Mouse (Mus musculus): ENCODE results near the gene Trp53tg5. TPM values are rescaled to one million over a fixed set of nuclear protein-coding genes. Genes with fewer than 3 reads are reported as not detected.

Gene Trp53tg5
- total and polyA plus RNA-seq, 3 experiments = not detected

DNA sequence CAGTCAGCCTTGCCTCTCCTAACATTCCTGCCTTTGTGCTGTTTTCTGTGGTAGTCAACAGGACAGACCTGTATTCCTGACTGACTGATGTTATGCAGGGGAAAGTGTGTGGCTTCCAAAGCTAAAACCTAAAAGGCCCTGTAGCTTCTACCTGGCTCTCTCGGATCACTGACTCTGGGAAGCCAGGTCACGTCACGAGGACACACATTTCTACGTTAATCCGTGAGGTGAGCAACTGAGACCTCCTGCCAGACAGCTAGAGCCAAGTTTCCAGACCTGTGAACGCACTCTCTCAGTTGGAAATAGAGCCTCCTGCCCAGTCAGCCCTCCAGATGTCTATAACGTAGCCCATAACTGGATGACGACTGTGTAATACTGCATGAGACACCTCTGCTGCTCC lies 51.5 kb downstream of the Trp53tg5 start:
- H3K9me3 ChIP-seq (replicated peaks; ENCODE audit: low read length) = peaks cover 5% of the 10 kb centered on the region
- no peak overlapping the region for H3K4me2 ChIP-seq (ENCODE audit: insufficient read depth, low read depth, poor library complexity, severe bottlenecking)
- H3K4me1 ChIP-seq (ENCODE audit: control insufficient read depth in 1 of 2, insufficient read depth in 2 of 2) = peaks cover 20 to 55% of the 10 kb centered on the region in 2 experiments
- H3K36me3 ChIP-seq (replicated peaks in 1 of 2; ENCODE audit: control insufficient read depth in 1 of 2, insufficient read depth in 1 of 2, low read length in 1 of 2) = peaks cover 22 to 32% of the 10 kb centered on the region in 2 experiments
- no peak for DNase-seq (ENCODE audit: extremely low read depth)
- peak overlapping the region; percentile 89 for H3K27ac ChIP-seq (ENCODE audit: insufficient read depth, low read depth)
- in situ Hi-C loops (cut with MboI; ENCODE audit: low pct_ligation_motif_present, low pct_unique_long_range_greater_than_20kb, low sequenced_read_pairs) (loop anchor here (5.0 to 25.0 kb wide), 2 partner anchors 35 to 315 kb away; partner anchors contain the start of genes Dnttip1, Sys1 and Wfdc3), dilution Hi-C loops (cut with MboI; ENCODE audit: extremely low pct_ligation_motif_present, extremely low pct_unique_long_range_greater_than_20kb, low sequenced_read_pairs) (no loop called here)
- H3K4me3 ChIP-seq (replicated peaks in 1 of 3; ENCODE audit: low read depth in 2 of 3, low read length in 2 of 3, poor library complexity in 1 of 3) = no peak overlapping the region
- H3K9ac ChIP-seq (ENCODE audit: insufficient read depth, low read depth) = no peak overlapping the region
- no peaks in the 10 kb centered on the region for H3K79me2 ChIP-seq (replicated peaks; ENCODE audit: control insufficient read depth, extremely low read depth, insufficient read depth, poor library complexity, severe bottlenecking)
- TF ChIP-seq IRF4 (IDR thresholded peaks at IDR 0.05; ENCODE audit: low read depth, low read length) (no peak), TCF12 (IDR thresholded peaks at IDR 0.05; ENCODE audit: low read depth, low read length) (no peak), ELF1 (IDR thresholded peaks at IDR 0.05; ENCODE audit: low read depth, low read length) (no peak), PAX5 (IDR thresholded peaks at IDR 0.05; ENCODE audit: low read length) (no peak), HCFC1 (IDR thresholded peaks at IDR 0.05; ENCODE audit: low read depth, low read length) (no peak), ZNF384 (IDR thresholded peaks at IDR 0.05; ENCODE audit: low read depth, low read length) (no peak), ZMIZ1 (IDR thresholded peaks at IDR 0.05; ENCODE audit: low read depth, low read length) (no peak), ETS1 (conservative IDR thresholded peaks at IDR 0.05; ENCODE audit: low read depth, low read length) (no peak), TBP (conservative IDR thresholded peaks at IDR 0.05; ENCODE audit: low read depth, low read length) (no peak), MAZ (IDR thresholded peaks at IDR 0.05; ENCODE audit: low read depth, low read length) (no peak), JUND (conservative IDR thresholded peaks at IDR 0.05; ENCODE audit: low read depth, low read length) (no peak), ZC3H11A (IDR thresholded peaks at IDR 0.05; ENCODE audit: low read depth, low read length) (no peak), MAX (IDR thresholded peaks at IDR 0.05; ENCODE audit: low read length) (no peak)
- H3K27me3 ChIP-seq (replicated peaks) = no peaks in the 10 kb centered on the region

- peaks cover 20 to 55% of the 10 kb centered on the region in 2 experiments for H3K4me1 ChIP-seq (ENCODE audit: control insufficient read depth in 1 of 2, insufficient read depth in 2 of 2)
- H3K27ac ChIP-seq (ENCODE audit: insufficient read depth, low read depth) = no peak overlapping the region
- in situ Hi-C loops (cut with MboI; ENCODE audit: low pct_ligation_motif_present, low pct_unique_long_range_greater_than_20kb, low sequenced_read_pairs) = loop anchor here (5.0 to 25.0 kb wide), 2 partner anchors 36 to 316 kb away; partner anchors contain the start of genes Dnttip1, Sys1 and Wfdc3
- peaks cover 5% of the 10 kb centered on the region for H3K9me3 ChIP-seq (replicated peaks; ENCODE audit: low read length)
- no peak for DNase-seq (ENCODE audit: extremely low read depth)
- H3K36me3 ChIP-seq (replicated peaks in 1 of 2; ENCODE audit: control insufficient read depth in 1 of 2, insufficient read depth in 1 of 2, low read length in 1 of 2) = peaks cover 15 to 26% of the 10 kb centered on the region in 2 experiments
- H3K4me3 ChIP-seq (replicated peaks in 1 of 3; ENCODE audit: low read depth in 2 of 3, low read length in 2 of 3, poor library complexity in 1 of 3) = no peak overlapping the region
- H3K27me3 ChIP-seq (replicated peaks) = no peaks in the 10 kb centered on the region
- no peak overlapping the region for H3K4me2 ChIP-seq (ENCODE audit: insufficient read depth, low read depth, poor library complexity, severe bottlenecking)
- no peak overlapping the region for H3K9ac ChIP-seq (ENCODE audit: insufficient read depth, low read depth)
- dilution Hi-C loops (cut with MboI; ENCODE audit: extremely low pct_ligation_motif_present, extremely low pct_unique_long_range_greater_than_20kb, low sequenced_read_pairs) = no loop called here
- TF ChIP-seq MAZ (IDR thresholded peaks at IDR 0.05; ENCODE audit: low read depth, low read length) = no peak
- TF ChIP-seq MAX (IDR thresholded peaks at IDR 0.05; ENCODE audit: low read length) = no peak
- no peak for TF ChIP-seq KAT2A (IDR thresholded peaks at IDR 0.05; ENCODE audit: insufficient replicate concordance, low read length)
- no peaks in the 10 kb centered on the region for H3K79me2 ChIP-seq (replicated peaks; ENCODE audit: control insufficient read depth, extremely low read depth, insufficient read depth, poor library complexity, severe bottlenecking)
These were observed 52.2 kb downstream of the Trp53tg5 start for GRCm38 (mm10) chr2:164421306-164421705.

Other genes with a start within 250 kb of the Trp53tg5 start
Only the 20 nearest of the 27 such genes appear.
- not detected in 2 replicates for gene Svs3a, start 184.5 kb downstream of the Trp53tg5 start, total RNA-seq (2012; rRNA removed)
- gene Svs3a, start 184.5 kb downstream of the Trp53tg5 start, total RNA-seq (2014; rRNA removed) = not detected in 2 replicates
- gene Svs3a, start 184.5 kb downstream of the Trp53tg5 start, polyA plus RNA-seq (2012; ENCODE audit: insufficient read length, low read depth) = not detected in 2 replicates
- not detected in 2 replicates for gene Svs6, start 157.0 kb downstream of the Trp53tg5 start, total RNA-seq (2012; rRNA removed)
- not detected in 2 replicates for gene Svs6, start 157.0 kb downstream of the Trp53tg5 start, total RNA-seq (2014; rRNA removed)
- gene Svs6, start 157.0 kb downstream of the Trp53tg5 start, polyA plus RNA-seq (2012; ENCODE audit: insufficient read length, low read depth) = not detected in 2 replicates
- not detected in 2 replicates for gene Svs5, start 141.0 kb downstream of the Trp53tg5 start, total RNA-seq (2012; rRNA removed)
- not detected in 2 replicates for gene Svs5, start 141.0 kb downstream of the Trp53tg5 start, total RNA-seq (2014; rRNA removed)
- not detected in 2 replicates for gene Svs5, start 141.0 kb downstream of the Trp53tg5 start, polyA plus RNA-seq (2012; ENCODE audit: insufficient read length, low read depth)
- 1.2 and 2.7 TPM in 2 replicates for gene Slpi, start 84.6 kb downstream of the Trp53tg5 start, total RNA-seq (2012; rRNA removed)
- 0.38 and 0.53 TPM in 2 replicates for gene Slpi, start 84.6 kb downstream of the Trp53tg5 start, total RNA-seq (2014; rRNA removed)
- 0.71 and 1.0 TPM in 2 replicates for gene Slpi, start 84.6 kb downstream of the Trp53tg5 start, polyA plus RNA-seq (2012; ENCODE audit: insufficient read length, low read depth)
- 0.08 TPM in 1 of 2 replicates, not detected in the other for gene Rbpjl, start 70.6 kb downstream of the Trp53tg5 start, total RNA-seq (2012; rRNA removed)
- gene Rbpjl, start 70.6 kb downstream of the Trp53tg5 start, total RNA-seq (2014; rRNA removed) = not detected in 2 replicates
- gene Rbpjl, start 70.6 kb downstream of the Trp53tg5 start, polyA plus RNA-seq (2012; ENCODE audit: insufficient read length, low read depth) = not detected in 2 replicates
- gene Matn4, start 68.6 kb downstream of the Trp53tg5 start, total RNA-seq (2012; rRNA removed) = not detected in 2 replicates
- gene Matn4, start 68.6 kb downstream of the Trp53tg5 start, total RNA-seq (2014; rRNA removed) = not detected in 2 replicates
- not detected in 2 replicates for gene Matn4, start 68.6 kb downstream of the Trp53tg5 start, polyA plus RNA-seq (2012; ENCODE audit: insufficient read length, low read depth)
- gene Sdc4, start 29.8 kb downstream of the Trp53tg5 start, total RNA-seq (2012; rRNA removed) = 63.9 and 69.9 TPM in 2 replicates
- gene Sdc4, start 29.8 kb downstream of the Trp53tg5 start, total RNA-seq (2014; rRNA removed) = 53.4 and 59.8 TPM in 2 replicates
- 36.4 and 46.6 TPM in 2 replicates for gene Sdc4, start 29.8 kb downstream of the Trp53tg5 start, polyA plus RNA-seq (2012; ENCODE audit: insufficient read length, low read depth)
- 58.5 and 59.7 TPM in 2 replicates for gene Sys1, start 16.8 kb downstream of the Trp53tg5 start, total RNA-seq (2012; rRNA removed)
- 41.8 and 46.6 TPM in 2 replicates for gene Sys1, start 16.8 kb downstream of the Trp53tg5 start, total RNA-seq (2014; rRNA removed)
- 46.5 and 57.4 TPM in 2 replicates for gene Sys1, start 16.8 kb downstream of the Trp53tg5 start, polyA plus RNA-seq (2012; ENCODE audit: insufficient read length, low read depth)
- gene Gm20458, start 12.8 kb downstream of the Trp53tg5 start, total RNA-seq (2012; rRNA removed) = 0.88 and 1.1 TPM in 2 replicates
- 0.74 TPM in 1 of 2 replicates, not detected in the other for gene Gm20458, start 12.8 kb downstream of the Trp53tg5 start, total RNA-seq (2014; rRNA removed)
- gene Gm20458, start 12.8 kb downstream of the Trp53tg5 start, polyA plus RNA-seq (2012; ENCODE audit: insufficient read length, low read depth) = 0.31 and 1.2 TPM in 2 replicates
- 1.6 and 5.7 TPM in 2 replicates for gene Dbndd2, start 12.4 kb upstream of the Trp53tg5 start, total RNA-seq (2012; rRNA removed)
- gene Dbndd2, start 12.4 kb upstream of the Trp53tg5 start, total RNA-seq (2014; rRNA removed) = 0.61 TPM in 1 of 2 replicates, not detected in the other
- 0.31 and 0.53 TPM in 2 replicates for gene Dbndd2, start 12.4 kb upstream of the Trp53tg5 start, polyA plus RNA-seq (2012; ENCODE audit: insufficient read length, low read depth)
- gene Pigt, start 23.8 kb upstream of the Trp53tg5 start, total RNA-seq (2012; rRNA removed) = 36.8 and 39.2 TPM in 2 replicates
- 12.4 and 14.0 TPM in 2 replicates for gene Pigt, start 23.8 kb upstream of the Trp53tg5 start, total RNA-seq (2014; rRNA removed)
- gene Pigt, start 23.8 kb upstream of the Trp53tg5 start, polyA plus RNA-seq (2012; ENCODE audit: insufficient read length, low read depth) = 66.2 and 91.8 TPM in 2 replicates
- not detected in 2 replicates for gene Wfdc2, start 88.7 kb upstream of the Trp53tg5 start, total RNA-seq (2012; rRNA removed)
- not detected in 2 replicates for gene Wfdc2, start 88.7 kb upstream of the Trp53tg5 start, total RNA-seq (2014; rRNA removed)
- not detected in 2 replicates for gene Wfdc2, start 88.7 kb upstream of the Trp53tg5 start, polyA plus RNA-seq (2012; ENCODE audit: insufficient read length, low read depth)
- not detected in 2 replicates for gene Spint3, start 99.7 kb upstream of the Trp53tg5 start, total RNA-seq (2012; rRNA removed)
- gene Spint3, start 99.7 kb upstream of the Trp53tg5 start, total RNA-seq (2014; rRNA removed) = not detected in 2 replicates
- not detected in 2 replicates for gene Spint3, start 99.7 kb upstream of the Trp53tg5 start, polyA plus RNA-seq (2012; ENCODE audit: insufficient read length, low read depth)
- gene Wfdc6a, start 111.7 kb upstream of the Trp53tg5 start, total RNA-seq (2012; rRNA removed) = not detected in 2 replicates
- gene Wfdc6a, start 111.7 kb upstream of the Trp53tg5 start, total RNA-seq (2014; rRNA removed) = not detected in 2 replicates
- gene Wfdc6a, start 111.7 kb upstream of the Trp53tg5 start, polyA plus RNA-seq (2012; ENCODE audit: insufficient read length, low read depth) = not detected in 2 replicates
- not detected in 2 replicates for gene Eppin, start 119.9 kb upstream of the Trp53tg5 start, total RNA-seq (2012; rRNA removed)
- gene Eppin, start 119.9 kb upstream of the Trp53tg5 start, total RNA-seq (2014; rRNA removed) = not detected in 2 replicates
- gene Eppin, start 119.9 kb upstream of the Trp53tg5 start, polyA plus RNA-seq (2012; ENCODE audit: insufficient read length, low read depth) = not detected in 2 replicates
- gene Wfdc6b, start 139.8 kb upstream of the Trp53tg5 start, total RNA-seq (2012; rRNA removed) = not detected in 2 replicates
- not detected in 2 replicates for gene Wfdc6b, start 139.8 kb upstream of the Trp53tg5 start, total RNA-seq (2014; rRNA removed)
- not detected in 2 replicates for gene Wfdc6b, start 139.8 kb upstream of the Trp53tg5 start, polyA plus RNA-seq (2012; ENCODE audit: insufficient read length, low read depth)
- gene Wfdc8, start 139.9 kb upstream of the Trp53tg5 start, total RNA-seq (2012; rRNA removed) = not detected in 2 replicates
- gene Wfdc8, start 139.9 kb upstream of the Trp53tg5 start, total RNA-seq (2014; rRNA removed) = not detected in 2 replicates
- gene Wfdc8, start 139.9 kb upstream of the Trp53tg5 start, polyA plus RNA-seq (2012; ENCODE audit: insufficient read length, low read depth) = not detected in 2 replicates
- gene Wfdc16, start 165.1 kb upstream of the Trp53tg5 start, total RNA-seq (2012; rRNA removed) = not detected in 2 replicates
- gene Wfdc16, start 165.1 kb upstream of the Trp53tg5 start, total RNA-seq (2014; rRNA removed) = not detected in 2 replicates
- gene Wfdc16, start 165.1 kb upstream of the Trp53tg5 start, polyA plus RNA-seq (2012; ENCODE audit: insufficient read length, low read depth) = not detected in 2 replicates
- not detected in 2 replicates for gene Wfdc10, start 182.3 kb upstream of the Trp53tg5 start, total RNA-seq (2012; rRNA removed)
- not detected in 2 replicates for gene Wfdc10, start 182.3 kb upstream of the Trp53tg5 start, total RNA-seq (2014; rRNA removed)
- gene Wfdc10, start 182.3 kb upstream of the Trp53tg5 start, polyA plus RNA-seq (2012; ENCODE audit: insufficient read length, low read depth) = not detected in 2 replicates
- not detected in 2 replicates for gene Wfdc9, start 182.9 kb upstream of the Trp53tg5 start, total RNA-seq (2012; rRNA removed)
- gene Wfdc9, start 182.9 kb upstream of the Trp53tg5 start, total RNA-seq (2014; rRNA removed) = not detected in 2 replicates
- not detected in 2 replicates for gene Wfdc9, start 182.9 kb upstream of the Trp53tg5 start, polyA plus RNA-seq (2012; ENCODE audit: insufficient read length, low read depth)

All from CH12.LX (cell line).